Mouse (Mus musculus) embryonic facial prominence, embryonic 11.5 days (tissue): Measurements from ENCODE around the gene Rev1. TPM values are rescaled to one million over a fixed set of nuclear protein-coding genes. Genes with fewer than 3 reads are reported as not detected.

ENCODE experiments used
- ATAC-seq: fragments of 200-750 bp; cut with Nextera tagmentation; replicated peaks from 2 replicates; pipeline ENCODE4 v1.8.0; 2017; ENCODE audit warnings: low read depth; ENCODE audit not compliant: insufficient number of reproducible peaks, low FRiP score, low TSS enrichment
- DNase-seq: peaks from one replicate; pipeline ENCODE4 v3.0.0-alpha.2; 2015; ENCODE audit warnings: low spot score
- H3K27ac ChIP-seq: fragments of 300-500 bp; sonication (generic); replicated peaks from 2 replicates; pipeline ENCODE4 v1.5.1; 2014; ENCODE audit warnings: mild to moderate bottlenecking, low read depth, low read length, control low read depth
- H3K27me3 ChIP-seq: fragments of 300-500 bp; sonication (generic); 2 replicates; pipeline ENCODE4 v1.6.1; 2014; ENCODE audit warnings: mild to moderate bottlenecking, low read length, moderate library complexity, mixed read lengths; ENCODE audit not compliant: control insufficient read depth, insufficient read depth
- H3K36me3 ChIP-seq: fragments of 300-500 bp; sonication (generic); replicated peaks from 2 replicates; pipeline ENCODE4 v1.6.1; 2014; ENCODE audit warnings: low read depth, mild to moderate bottlenecking, low read length, moderate library complexity, mixed read lengths; ENCODE audit not compliant: control insufficient read depth, insufficient read depth
- H3K4me1 ChIP-seq: fragments of 300-500 bp; sonication (generic); 2 replicates; pipeline ENCODE4 v1.6.1; 2014; ENCODE audit warnings: low read length, mixed read lengths; ENCODE audit not compliant: control insufficient read depth, insufficient read depth
- H3K4me2 ChIP-seq: fragments of 300-500 bp; sonication (generic); 2 replicates; pipeline ENCODE4 v1.6.1; 2014; ENCODE audit warnings: low read depth, mild to moderate bottlenecking, control low read depth, low read length, moderate library complexity
- H3K4me3 ChIP-seq: fragments of 300-500 bp; sonication (generic); 2 replicates; pipeline ENCODE4 v1.5.1; 2014; ENCODE audit warnings: low read depth, low read length, control low read depth
- H3K9ac ChIP-seq: fragments of 300-500 bp; sonication (generic); replicated peaks from 2 replicates; pipeline ENCODE4 v1.6.1; 2014; ENCODE audit warnings: mild to moderate bottlenecking, control low read depth, low read length
- H3K9me3 ChIP-seq: fragments of 300-500 bp; sonication (generic); replicated peaks from 2 replicates; pipeline ENCODE4 v1.6.1; 2016; ENCODE audit warnings: mild to moderate bottlenecking, low read length, inconsistent platforms, mixed read lengths; ENCODE audit not compliant: control insufficient read depth
- WGBS: fragments of 180-500 bp; shearing (Covaris S2); extraction: QIAGEN DNeasy Blood & Tissue Kit; methylation state at CpG from one replicate; pipeline ENCODE4 v1.1.7; 2014; 5-methylcytosine and 5-hydroxymethylcytosine counted together
- polyA plus RNA-seq: library from polyadenylated mRNA; unstranded; fragments of >200 nt; fragmentation: Nextera tagmentation; extraction: Ambion mirVana; gene quantifications from 2 replicates; pipeline ENCODE4 v1.2.1, GENCODE M21; 2014

Gene Rev1
- polyA plus RNA-seq, 1 experiment from 2014 or later: 32.8 TPM

- DNase-seq (no peak), ATAC-seq (no peak)
- no peak overlapping the region for H3K9ac ChIP-seq
- H3K4me1 ChIP-seq: no peaks in the 10 kb centered on the region
- H3K9me3 ChIP-seq: no peaks in the 10 kb centered on the region
- whole genome bisulfite sequencing: 90% methylated on average over 5 of the region's 5 CpGs
- peaks cover 3% of the 10 kb centered on the region for H3K36me3 ChIP-seq
- no peaks in the 10 kb centered on the region for H3K27me3 ChIP-seq
- H3K27ac ChIP-seq: no peak overlapping the region
- no peak overlapping the region for H3K4me3 ChIP-seq
- H3K4me2 ChIP-seq: no peak overlapping the region
Measured at GRCm38 (mm10) chr1:38031391-38031790, 98.2 kb downstream of the Rev1 start.

- Histone ChIP-seq H3K36me3 (no peaks in the 10 kb centered on the region), H3K9me3 (no peaks in the 10 kb centered on the region), H3K4me2 (no peak overlapping the region), H3K4me3 (no peak overlapping the region), H3K27ac (no peak overlapping the region), H3K9ac (no peak overlapping the region), H3K4me1 (no peaks in the 10 kb centered on the region), H3K27me3 (no peaks in the 10 kb centered on the region)
- ATAC-seq (no peak), DNase-seq (no peak)
- WGBS: 95% methylated on average over 7 of the region's 7 CpGs
Measured at GRCm38 (mm10) chr1:38027301-38027700, 102.3 kb downstream of the Rev1 start.

- 96% methylated on average over 2 of the region's 2 CpGs for WGBS
- H3K4me2 ChIP-seq: no peak overlapping the region
Measured at GRCm38 (mm10) chr1:38014551-38015203, 114.9 kb downstream of the Rev1 start.

GRCm38 (mm10) chr1:38012509-38012908 is 117.1 kb downstream of the Rev1 start:
- Histone ChIP-seq H3K4me1 (no peaks in the 10 kb centered on the region), H3K27me3 (no peaks in the 10 kb centered on the region), H3K4me3 (no peak overlapping the region), H3K4me2 (no peak overlapping the region), H3K27ac (no peak overlapping the region), H3K9me3 (no peaks in the 10 kb centered on the region), H3K9ac (no peak overlapping the region), H3K36me3 (no peaks in the 10 kb centered on the region)
- DNase-seq (no peak), ATAC-seq (no peak)

More at GRCm38 (mm10) chr1:38014551-38015203, 114.9 kb downstream of the Rev1 start:
- H3K9ac ChIP-seq: no peak overlapping the region
- H3K4me3 ChIP-seq: no peak overlapping the region
- DNase-seq (no peak), ATAC-seq (no peak)
- no peaks in the 10 kb centered on the region for H3K27me3 ChIP-seq
- no peaks in the 10 kb centered on the region for H3K9me3 ChIP-seq
- H3K27ac ChIP-seq: no peak overlapping the region
- H3K4me1 ChIP-seq: no peaks in the 10 kb centered on the region
- peaks cover 5% of the 10 kb centered on the region for H3K36me3 ChIP-seq

- ATAC-seq (no peak), DNase-seq (no peak)
- 88% methylated on average over 3 of the region's 3 CpGs for WGBS
- Histone ChIP-seq H3K4me1 (no peaks in the 10 kb centered on the region), H3K4me2 (no peak overlapping the region), H3K4me3 (no peak overlapping the region), H3K9ac (no peak overlapping the region), H3K27ac (no peak overlapping the region), H3K27me3 (no peaks in the 10 kb centered on the region), H3K9me3 (no peaks in the 10 kb centered on the region), H3K36me3 (no peaks in the 10 kb centered on the region)
Measured at GRCm38 (mm10) chr1:38012104-38012503, 117.5 kb downstream of the Rev1 start.

GRCm38 (mm10) chr1:38011647-38012046 is 118.0 kb downstream of the Rev1 start:
- Histone ChIP-seq H3K27ac (no peak overlapping the region), H3K27me3 (no peaks in the 10 kb centered on the region), H3K9ac (no peak overlapping the region), H3K4me2 (no peak overlapping the region), H3K36me3 (no peaks in the 10 kb centered on the region), H3K9me3 (no peaks in the 10 kb centered on the region), H3K4me1 (no peaks in the 10 kb centered on the region), H3K4me3 (no peak overlapping the region)
- ATAC-seq (no peak), DNase-seq (no peak)
- 85% methylated on average over 6 of the region's 6 CpGs for WGBS

GRCm38 (mm10) chr1:38006741-38007140 is 122.9 kb downstream of the Rev1 start:
- no peaks in the 10 kb centered on the region for H3K27me3 ChIP-seq
- no peaks in the 10 kb centered on the region for H3K4me1 ChIP-seq
- WGBS: 76% methylated on average over 3 of the region's 3 CpGs
- H3K27ac ChIP-seq: no peak overlapping the region
- H3K4me3 ChIP-seq: no peak overlapping the region
- no peak overlapping the region for H3K4me2 ChIP-seq
- ATAC-seq: no peak
- no peak overlapping the region for H3K9ac ChIP-seq
- H3K36me3 ChIP-seq: no peaks in the 10 kb centered on the region
- H3K9me3 ChIP-seq: no peaks in the 10 kb centered on the region
- no peak for DNase-seq

- no peaks in the 10 kb centered on the region for H3K9me3 ChIP-seq
- H3K4me1 ChIP-seq: no peaks in the 10 kb centered on the region
- no peak for ATAC-seq
- no peaks in the 10 kb centered on the region for H3K27me3 ChIP-seq
- WGBS: 87% methylated on average over 3 of the region's 3 CpGs
- H3K36me3 ChIP-seq: no peaks in the 10 kb centered on the region
- no peak overlapping the region for H3K9ac ChIP-seq
- no peak overlapping the region for H3K4me2 ChIP-seq
- DNase-seq: no peak
- no peak overlapping the region for H3K4me3 ChIP-seq
- H3K27ac ChIP-seq: no peak overlapping the region
Measured at GRCm38 (mm10) chr1:38003046-38003445, 126.6 kb downstream of the Rev1 start.
